In the genomic region with DNA sequence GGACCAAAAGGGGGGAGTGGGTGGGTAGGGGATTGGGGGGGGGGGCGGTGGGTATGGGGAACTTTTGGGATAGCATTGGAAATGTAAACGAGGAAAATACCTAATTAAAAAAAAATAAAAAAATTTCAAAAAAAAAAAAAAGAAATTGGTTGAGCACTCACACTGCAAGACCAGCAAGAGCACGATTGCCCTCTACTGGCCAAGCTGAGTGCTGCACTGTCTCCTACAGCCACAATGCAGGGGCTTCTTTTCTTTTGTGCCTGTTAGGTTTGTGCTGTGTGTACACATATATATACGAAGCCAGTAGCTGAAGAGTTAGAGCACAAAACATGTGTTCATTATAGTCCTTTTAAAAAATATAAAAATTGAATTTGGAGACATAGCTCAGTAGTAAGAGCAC, we compare ENCODE assay signal across 10 mouse cellular contexts. TPM values are rescaled to one million over a fixed set of nuclear protein-coding genes. Genes with fewer than 3 reads are reported as not detected.
DNase-seq lines count a peak whose midpoint lies in the region; ATAC-seq lines count a peak whose summit lies in the region.
"Had no signal": no experiment of that assay in that cellular context is flagged by ENCODE, and none has a peak within 500 bp of the region (broad histone marks: within the 10 kb centered on the region; RNA-seq: fewer than 3 reads in every experiment).

No protein-coding gene starts in this region.

- DNase-seq in hindbrain, embryonic 14.5 days (ENCODE audit: low spot score), result peak; percentile 65
- DNase-seq in thymus, postnatal 4 days, result peak; percentile 39
- DNase-seq in thymus, adult 18-20 months, result no peak
- DNase-seq in cerebellum, postnatal 14 days, result peak; percentile 36 to 51
- peak; percentile 46 to 48 for DNase-seq in left cerebral cortex, postnatal 14 days (ENCODE audit: low spot score in 2 of 2)
- DNase-seq in right cerebral cortex, postnatal 10 days (ENCODE audit: low spot score in 2 of 2), result peak; percentile 26 to 42
- DNase-seq in MN1 (ENCODE audit: low spot score), result no peak

- no peak overlapping the region for H3K4me3 ChIP-seq in hindbrain, embryonic 14.5 days (replicated peaks; ENCODE audit: low read length)
- no peak overlapping the region for H3K4me3 ChIP-seq in hindbrain, embryonic 16.5 days (ENCODE audit: low read length)

- no peaks in the 10 kb centered on the region for H3K36me3 ChIP-seq in hindbrain, embryonic 14.5 days (replicated peaks; ENCODE audit: control insufficient read depth, insufficient read depth)
- H3K36me3 ChIP-seq in hindbrain, embryonic 16.5 days (ENCODE audit: control insufficient read depth, insufficient read depth, low read length), result no peaks in the 10 kb centered on the region

- intact Hi-C loops in left cerebral cortex, postnatal 14 days (cut with DNase I), result no loop called here

- no peak overlapping the region for H3K27ac ChIP-seq in hindbrain, embryonic 14.5 days
- no peak overlapping the region for H3K27ac ChIP-seq in hindbrain, embryonic 16.5 days (ENCODE audit: low read depth, low read length)

- WGBS in hindbrain, embryonic 14.5 days, result 28% methylated on average over 4 of the region's 4 CpGs
- WGBS in hindbrain, embryonic 16.5 days, result 24% methylated on average over 4 of the region's 4 CpGs

- no peak for ATAC-seq in hindbrain, embryonic 14.5 days (ENCODE audit: low FRiP score)
- no peak for ATAC-seq in hindbrain, embryonic 16.5 days

- no peaks in the 10 kb centered on the region for H3K4me1 ChIP-seq in hindbrain, embryonic 14.5 days (replicated peaks; ENCODE audit: control insufficient read depth, insufficient read depth, low read length)
- H3K4me1 ChIP-seq in hindbrain, embryonic 16.5 days (ENCODE audit: control insufficient read depth, insufficient read depth, low read depth, low read length), result no peaks in the 10 kb centered on the region

- no peak overlapping the region for H3K4me2 ChIP-seq in hindbrain, embryonic 14.5 days (replicated peaks)
- H3K4me2 ChIP-seq in hindbrain, embryonic 16.5 days (ENCODE audit: low read length), result no peak overlapping the region

- H3K9ac ChIP-seq in hindbrain, embryonic 14.5 days, result no peak overlapping the region
- no peak overlapping the region for H3K9ac ChIP-seq in hindbrain, embryonic 16.5 days (ENCODE audit: low read depth, low read length)

- no peaks in the 10 kb centered on the region for H3K9me3 ChIP-seq in hindbrain, embryonic 14.5 days (ENCODE audit: control insufficient read depth, low read length)
- H3K9me3 ChIP-seq in hindbrain, embryonic 16.5 days (ENCODE audit: control insufficient read depth, low read length), result no peaks in the 10 kb centered on the region

- no peaks in the 10 kb centered on the region for H3K27me3 ChIP-seq in hindbrain, embryonic 14.5 days (ENCODE audit: control insufficient read depth, insufficient read depth, low read length)
- no peaks in the 10 kb centered on the region for H3K27me3 ChIP-seq in hindbrain, embryonic 16.5 days (replicated peaks; ENCODE audit: control insufficient read depth, insufficient read depth, low read length)

RNA-seq across cellular contexts. Expression of gene Mup20, which starts 55.6 kb away (rescaled TPM):
- not detected in 2 replicates for polyA plus RNA-seq in hindbrain, embryonic 14.5 days (2014; fragmentation: Nextera tagmentation; extraction: Ambion mirVana)
- not detected in 2 replicates for polyA plus RNA-seq in hindbrain, embryonic 16.5 days (2015; fragmentation: Nextera tagmentation; extraction: Ambion mirVana)
- total RNA-seq in left cerebral cortex, postnatal 14 days (2021), result not detected
- total RNA-seq: layer of hippocampus, adult 18-20 months; neutrophil, adult 5-6 weeks had no signal

Comparison
In these comparisons a context has a peak if more than half of its experiments do, and no peak if none do; other contexts are left out.
1. DNase-seq: peak in hindbrain, embryonic 14.5 days (single experiment), thymus, postnatal 4 days (single experiment), cerebellum, postnatal 14 days (2 of 2), left cerebral cortex, postnatal 14 days (2 of 2) and right cerebral cortex, postnatal 10 days (2 of 2); none in thymus, adult 18-20 months (0 of 2) and MN1 (single experiment).